Mouse (Mus musculus): Measurements from ENCODE around the gene Gm5795.
"Not testable (repeated sequence)": the region's sequence is repeated elsewhere in the genome, so short reads cannot be mapped to it uniquely, and the experiment has no call there.

Gene Gm5795

GRCm38 (mm10) chr14:3187955-3188354 lies at the start of gene Gm5795:
Gene Gm5795 (plus strand): TSS chr14:3188255.
- DNase-seq (ENCODE audit: low spot score) = not testable (repeated sequence)

- DNase-seq (ENCODE audit: low spot score) = not testable (repeated sequence)
These were observed 20.5 kb downstream of the Gm5795 start, which contains the start of gene D830030K20Rik for GRCm38 (mm10) chr14:3208272-3209152. Gene D830030K20Rik (plus strand): TSS chr14:3208488.

- DNase-seq (ENCODE audit: low spot score) = not testable (repeated sequence)
These were observed 21.3 kb downstream of the Gm5795 start for GRCm38 (mm10) chr14:3209367-3209766.

Measured in ovary, postnatal 36 days (tissue).